Mouse (Mus musculus): ENCODE results near the gene Slc41a3.

Slc41a3 gene

GRCm38 (mm10) chr6:90624733-90625132 is 20.2 kb downstream of the Slc41a3 start:
- DNase-seq (ENCODE audit: low read depth): no peak

GRCm38 (mm10) chr6:90625207-90625994 is 20.9 kb downstream of the Slc41a3 start:
- DNase-seq (ENCODE audit: low read depth): peak; percentile 24

- DNase-seq (ENCODE audit: low read depth): no peak
These were observed 23.0 kb downstream of the Slc41a3 start for GRCm38 (mm10) chr6:90627556-90627955.

GRCm38 (mm10) chr6:90629506-90629905 is 25.0 kb downstream of the Slc41a3 start:
- DNase-seq (ENCODE audit: low read depth): peak; percentile 42

GRCm38 (mm10) chr6:90630427-90630826 is 25.9 kb downstream of the Slc41a3 start:
- no peak for DNase-seq (ENCODE audit: low read depth)

- DNase-seq (ENCODE audit: low read depth): peak; percentile 41
These were observed 28.0 kb downstream of the Slc41a3 start for GRCm38 (mm10) chr6:90632526-90632925.

- DNase-seq (ENCODE audit: low read depth): no peak
These were observed 30.6 kb downstream of the Slc41a3 start for GRCm38 (mm10) chr6:90635081-90635480.

- no peak for DNase-seq (ENCODE audit: low read depth)
These were observed 31.1 kb downstream of the Slc41a3 start for GRCm38 (mm10) chr6:90635611-90636010.

- DNase-seq (ENCODE audit: low read depth): no peak
These were observed 38.5 kb downstream of the Slc41a3 start for GRCm38 (mm10) chr6:90643057-90643456.

GRCm38 (mm10) chr6:90644965-90645364 is 40.4 kb downstream of the Slc41a3 start:
- DNase-seq (ENCODE audit: low read depth): no peak

GRCm38 (mm10) chr6:90648391-90648790 is 43.9 kb downstream of the Slc41a3 start:
- no peak for DNase-seq (ENCODE audit: low read depth)

GRCm38 (mm10) chr6:90649279-90649678 is 44.8 kb downstream of the Slc41a3 start:
- no peak for DNase-seq (ENCODE audit: low read depth)

GRCm38 (mm10) chr6:90650634-90651033 is 46.1 kb downstream of the Slc41a3 start:
- no peak for DNase-seq (ENCODE audit: low read depth)

- peak; percentile 51 for DNase-seq (ENCODE audit: low read depth)
These were observed 49.2 kb downstream of the Slc41a3 start for GRCm38 (mm10) chr6:90653736-90654135.

- DNase-seq (ENCODE audit: low read depth): peak; percentile 36
These were observed 51.9 kb downstream of the Slc41a3 start for GRCm38 (mm10) chr6:90656344-90656850.

- no peak for DNase-seq (ENCODE audit: low read depth)
These were observed 55.4 kb downstream of the Slc41a3 start for GRCm38 (mm10) chr6:90659913-90660312.

- DNase-seq (ENCODE audit: low read depth): no peak
These were observed 56.0 kb downstream of the Slc41a3 start for GRCm38 (mm10) chr6:90660398-90661028.

GRCm38 (mm10) chr6:90661029-90661399 is 56.5 kb downstream of the Slc41a3 start:
- no peak for DNase-seq (ENCODE audit: low read depth)

- no peak for DNase-seq (ENCODE audit: low read depth)
These were observed 57.6 kb downstream of the Slc41a3 start for GRCm38 (mm10) chr6:90662148-90662547.

- DNase-seq (ENCODE audit: low read depth): no peak
These were observed 59.2 kb downstream of the Slc41a3 start for GRCm38 (mm10) chr6:90663736-90664135.

GRCm38 (mm10) chr6:90668693-90669092 is 64.2 kb downstream of the Slc41a3 start:
- no peak for DNase-seq (ENCODE audit: low read depth)

- no peak for DNase-seq (ENCODE audit: low read depth)
These were observed 74.2 kb downstream of the Slc41a3 start for GRCm38 (mm10) chr6:90678759-90679158.

GRCm38 (mm10) chr6:90680401-90680800 is 75.9 kb downstream of the Slc41a3 start:
- DNase-seq (ENCODE audit: low read depth): no peak
